Mouse (Mus musculus) heart, adult 2 months (tissue): Measurements from ENCODE around the gene Pdp2.

Experiments used
- EP300 ChIP-seq: fragments of 200-500 bp; IDR thresholded peaks from 2 replicates; pipeline ENCODE4 v1.6.1; 2011; ENCODE audit warnings: low read depth, low read length, control low read depth; ENCODE audit not compliant: insufficient read depth
- POLR2A ChIP-seq: fragments of 200-500 bp; IDR thresholded peaks from 2 replicates; pipeline ENCODE4 v1.6.1; 2011; ENCODE audit warnings: mild to moderate bottlenecking, low read depth, low read length, control low read depth; ENCODE audit not compliant: insufficient read depth

DNA sequence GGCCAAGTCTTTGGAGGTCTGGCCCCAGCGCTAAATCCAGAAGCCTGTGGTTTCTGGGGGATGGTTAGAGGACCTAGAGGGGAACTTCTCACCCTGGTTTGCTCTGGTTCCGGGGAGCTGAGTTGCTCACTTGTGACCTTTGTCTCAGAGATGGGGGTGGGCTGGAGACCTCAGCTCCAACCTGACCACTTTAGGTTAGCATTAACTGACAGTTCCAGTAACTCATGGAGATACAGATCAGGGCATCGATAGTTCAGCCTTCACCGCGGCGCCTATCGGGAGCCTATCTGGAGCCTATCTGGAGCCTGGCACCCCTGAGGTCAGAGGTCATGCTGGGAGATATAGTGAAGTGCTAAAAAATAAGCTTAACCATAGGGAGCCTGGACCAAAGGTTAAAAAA is 34.0 kb upstream of the Pdp2 start:
- no peak for TF ChIP-seq POLR2A
- no peak for TF ChIP-seq EP300
